Mouse (Mus musculus): ENCODE measurements around the gene Trem3.

- TF ChIP-seq CTCF (IDR thresholded peaks at IDR 0.05; ENCODE audit: insufficient read depth, low read length) (no peak), POLR2A (IDR thresholded peaks at IDR 0.05; ENCODE audit: borderline replicate concordance, extremely low read depth, low read depth, low read length) (no peak)
Observed at GRCm38 (mm10) chr17:48275736-48276135, 28.2 kb downstream of the Trem3 start.
